Mouse (Mus musculus): ENCODE measurements around the gene Abcc6. TPM values are rescaled to one million over a fixed set of nuclear protein-coding genes. Genes with fewer than 3 reads are reported as not detected.

Abcc6 gene
- polyA plus RNA-seq, 1 experiment from 2014 or later, result 0.43 TPM

DNA sequence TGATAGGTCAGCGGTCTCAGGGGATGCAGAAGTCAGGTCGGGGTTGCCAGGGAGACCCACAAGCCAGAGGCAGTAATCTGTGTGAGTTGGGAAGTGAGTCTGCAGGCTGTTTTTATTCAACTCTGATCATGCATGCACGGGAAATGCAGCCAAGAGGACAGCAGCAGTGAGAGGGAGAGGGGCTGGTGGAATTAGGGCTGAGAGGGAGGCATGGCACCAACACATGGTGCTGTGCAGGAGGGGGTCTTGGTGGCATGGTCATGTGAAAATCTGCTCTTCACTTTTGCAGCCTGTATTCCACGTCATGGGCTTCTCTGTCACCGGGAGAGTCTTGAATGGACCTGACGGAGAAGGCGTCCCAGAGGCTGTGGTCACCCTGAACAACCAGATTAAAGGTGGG lies 19.9 kb upstream of the Abcc6 start:
- no peaks in the 10 kb centered on the region for H3K4me1 ChIP-seq (replicated peaks; ENCODE audit: control insufficient read depth, insufficient read depth, low read length)
- no peak overlapping the region for H3K9ac ChIP-seq
- DNase-seq (ENCODE audit: low spot score) (no peak), ATAC-seq (ENCODE audit: low FRiP score) (no peak)
- H3K4me3 ChIP-seq (replicated peaks; ENCODE audit: low read length), result no peak overlapping the region
- H3K4me2 ChIP-seq (replicated peaks), result no peak overlapping the region
- WGBS, result 72% methylated on average over 7 of the region's 7 CpGs
- H3K27ac ChIP-seq, result no peak overlapping the region
- peaks cover 79% of the 10 kb centered on the region for H3K36me3 ChIP-seq (replicated peaks; ENCODE audit: control insufficient read depth, insufficient read depth)
- H3K27me3 ChIP-seq (ENCODE audit: control insufficient read depth, insufficient read depth, low read length), result no peaks in the 10 kb centered on the region
- H3K9me3 ChIP-seq (ENCODE audit: control insufficient read depth, low read length), result no peaks in the 10 kb centered on the region

DNA sequence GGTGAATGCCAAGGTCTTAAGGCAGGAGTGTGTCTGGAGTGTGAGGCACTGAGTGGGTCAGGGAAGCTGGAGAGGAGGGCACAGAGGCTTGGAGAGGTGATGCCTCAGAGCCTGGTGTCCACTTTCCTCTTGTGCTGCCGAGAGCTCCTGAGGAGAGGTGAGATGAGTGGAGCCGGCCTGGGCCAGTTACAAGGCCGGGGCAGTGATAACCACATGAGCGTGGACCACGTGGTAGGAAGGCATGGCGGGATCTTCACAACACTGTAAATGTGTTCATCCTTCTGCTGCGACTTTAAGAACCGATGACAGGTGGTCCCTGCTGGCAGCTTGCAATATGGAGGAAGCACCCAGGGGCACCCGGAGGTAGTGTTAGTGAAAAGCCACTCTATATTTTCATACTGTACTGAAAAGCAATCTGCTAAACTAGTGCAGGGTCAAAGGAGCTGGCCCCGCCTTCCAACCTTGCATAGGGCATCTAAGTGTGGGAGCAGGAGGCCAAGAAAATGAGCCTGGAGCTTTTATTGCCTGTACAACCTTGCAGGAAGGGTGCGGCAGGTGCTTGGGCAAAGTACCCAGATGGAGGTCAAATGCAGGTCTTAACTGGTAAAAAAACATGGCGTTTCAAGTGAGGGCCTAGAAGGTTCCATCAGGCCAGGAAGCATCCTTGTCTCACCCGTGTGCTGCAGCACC lies 17.9 kb upstream of the Abcc6 start:
- 94% methylated on average over 13 of the region's 13 CpGs for WGBS
- H3K27ac ChIP-seq, result no peak overlapping the region
- H3K4me2 ChIP-seq (replicated peaks), result no peak overlapping the region
- no peaks in the 10 kb centered on the region for H3K4me1 ChIP-seq (replicated peaks; ENCODE audit: control insufficient read depth, insufficient read depth, low read length)
- H3K27me3 ChIP-seq (ENCODE audit: control insufficient read depth, insufficient read depth, low read length), result no peaks in the 10 kb centered on the region
- no peak overlapping the region for H3K9ac ChIP-seq
- no peak for DNase-seq (ENCODE audit: low spot score)
- H3K36me3 ChIP-seq (replicated peaks; ENCODE audit: control insufficient read depth, insufficient read depth), result peaks cover 79% of the 10 kb centered on the region
- no peak for ATAC-seq (ENCODE audit: low FRiP score)
- H3K4me3 ChIP-seq (replicated peaks; ENCODE audit: low read length), result no peak overlapping the region
- no peaks in the 10 kb centered on the region for H3K9me3 ChIP-seq (ENCODE audit: control insufficient read depth, low read length)

DNA sequence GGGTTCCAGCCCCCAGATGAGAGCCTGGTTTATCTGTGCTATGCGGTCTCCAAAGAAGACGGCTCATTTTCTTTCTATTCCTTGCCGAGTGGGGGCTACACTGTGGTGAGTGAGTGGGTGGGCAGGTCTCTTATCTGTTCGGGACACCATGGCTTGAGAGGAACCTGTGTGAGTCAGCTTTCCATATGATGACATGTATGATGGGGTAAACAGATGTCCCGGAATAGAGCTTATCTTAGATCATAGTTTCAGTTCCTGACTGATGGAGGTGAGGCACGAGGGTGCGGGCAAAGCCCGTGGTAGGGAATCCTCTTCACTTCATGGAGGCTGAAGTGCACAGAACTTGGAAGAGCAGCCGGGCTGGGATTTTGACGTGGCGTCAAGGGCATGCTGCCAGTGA lies 15.8 kb upstream of the Abcc6 start:
- H3K36me3 ChIP-seq (replicated peaks; ENCODE audit: control insufficient read depth, insufficient read depth), result peaks cover 86% of the 10 kb centered on the region
- 94% methylated on average over 11 of the region's 11 CpGs for WGBS

DNA sequence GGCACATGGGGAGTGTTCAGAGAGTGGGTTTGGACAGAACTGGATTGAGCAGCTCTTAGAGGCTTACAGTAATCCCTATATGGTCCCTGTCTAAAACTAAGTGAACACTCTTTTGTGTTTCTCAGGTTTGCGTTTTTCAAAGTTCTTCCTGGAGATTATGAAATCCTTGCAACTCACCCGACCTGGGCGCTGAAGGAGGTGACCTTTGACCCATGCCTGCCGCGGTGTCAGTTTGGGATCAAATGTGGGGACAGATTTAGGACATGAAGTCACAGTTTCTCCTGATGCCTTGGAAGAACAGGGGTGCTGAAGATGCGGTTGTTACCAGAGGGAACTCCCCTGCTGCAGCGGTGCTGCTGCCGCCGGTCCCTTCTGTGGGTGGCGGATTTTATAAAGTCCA lies 14.0 kb upstream of the Abcc6 start:
- DNase-seq (ENCODE audit: low spot score) (no peak), ATAC-seq (ENCODE audit: low FRiP score) (no peak)
- Histone ChIP-seq H3K36me3 (replicated peaks; ENCODE audit: control insufficient read depth, insufficient read depth) (peaks cover 92% of the 10 kb centered on the region), H3K4me3 (replicated peaks; ENCODE audit: low read length) (no peak overlapping the region), H3K27ac (no peak overlapping the region), H3K4me2 (replicated peaks) (no peak overlapping the region), H3K27me3 (ENCODE audit: control insufficient read depth, insufficient read depth, low read length) (no peaks in the 10 kb centered on the region), H3K9me3 (ENCODE audit: control insufficient read depth, low read length) (no peaks in the 10 kb centered on the region), H3K9ac (no peak overlapping the region), H3K4me1 (replicated peaks; ENCODE audit: control insufficient read depth, insufficient read depth, low read length) (no peaks in the 10 kb centered on the region)
- WGBS, result 96% methylated on average over 10 of the region's 10 CpGs

More for the DNA sequence above, 15.8 kb upstream of the Abcc6 start:
- ATAC-seq (ENCODE audit: low FRiP score), result no peak
- Histone ChIP-seq H3K4me2 (replicated peaks) (no peak overlapping the region), H3K4me1 (replicated peaks; ENCODE audit: control insufficient read depth, insufficient read depth, low read length) (no peaks in the 10 kb centered on the region), H3K4me3 (replicated peaks; ENCODE audit: low read length) (no peak overlapping the region), H3K9ac (no peak overlapping the region), H3K9me3 (ENCODE audit: control insufficient read depth, low read length) (no peaks in the 10 kb centered on the region), H3K27ac (no peak overlapping the region), H3K27me3 (ENCODE audit: control insufficient read depth, insufficient read depth, low read length) (no peaks in the 10 kb centered on the region)
- no peak for DNase-seq (ENCODE audit: low spot score)

DNA sequence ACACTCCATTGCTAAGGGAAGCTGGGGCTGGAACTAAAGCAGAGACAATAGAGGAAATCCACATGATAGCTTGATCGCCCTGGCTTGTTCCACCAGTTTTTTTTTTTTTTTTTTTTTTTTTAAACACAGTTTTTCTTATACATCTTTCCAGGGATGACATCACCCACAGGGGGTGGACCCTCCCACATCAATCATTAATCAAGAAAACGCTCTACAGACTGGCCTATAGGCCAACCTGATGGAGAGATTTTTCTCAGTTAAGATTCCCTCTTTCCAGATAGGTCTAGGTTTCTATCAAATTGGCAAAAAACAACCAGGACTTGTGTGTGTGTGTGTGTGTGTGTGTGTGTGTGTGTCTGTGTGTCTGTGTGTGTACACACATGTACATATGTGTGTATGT lies 9.8 kb upstream of the Abcc6 start:
- no peak overlapping the region for H3K4me3 ChIP-seq (replicated peaks; ENCODE audit: low read length)
- no peaks in the 10 kb centered on the region for H3K9me3 ChIP-seq (ENCODE audit: control insufficient read depth, low read length)
- H3K9ac ChIP-seq, result no peak overlapping the region
- H3K36me3 ChIP-seq (replicated peaks; ENCODE audit: control insufficient read depth, insufficient read depth), result peaks cover 76% of the 10 kb centered on the region
- no peak for ATAC-seq (ENCODE audit: low FRiP score)
- H3K4me2 ChIP-seq (replicated peaks), result no peak overlapping the region
- no peak for DNase-seq (ENCODE audit: low spot score)
- no peaks in the 10 kb centered on the region for H3K27me3 ChIP-seq (ENCODE audit: control insufficient read depth, insufficient read depth, low read length)
- peaks cover 3% of the 10 kb centered on the region for H3K4me1 ChIP-seq (replicated peaks; ENCODE audit: control insufficient read depth, insufficient read depth, low read length)
- H3K27ac ChIP-seq, result no peak overlapping the region
- 69% methylated on average over 2 of the region's 2 CpGs for WGBS

DNA sequence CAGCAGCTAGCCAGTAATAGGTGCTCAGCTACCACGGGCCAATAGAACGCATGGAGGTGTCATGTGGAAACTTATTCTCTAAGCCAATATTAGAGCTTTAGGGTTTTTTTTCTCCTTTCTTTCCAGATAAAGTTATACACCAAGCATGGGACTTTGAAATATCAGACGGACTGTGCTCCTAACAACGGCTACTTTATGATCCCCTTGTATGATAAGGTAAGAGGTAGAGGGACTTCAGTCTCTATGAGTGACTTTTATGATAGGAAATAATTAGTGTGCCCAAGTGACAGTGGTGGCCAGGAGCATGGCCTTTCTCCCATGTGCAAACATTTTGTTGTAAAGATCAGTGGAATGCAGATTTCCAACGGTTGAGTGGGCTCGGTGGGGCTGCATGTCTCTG lies 7.3 kb upstream of the Abcc6 start:
- no peaks in the 10 kb centered on the region for H3K9me3 ChIP-seq (ENCODE audit: control insufficient read depth, low read length)
- ATAC-seq (ENCODE audit: low FRiP score), result no peak
- H3K4me1 ChIP-seq (replicated peaks; ENCODE audit: control insufficient read depth, insufficient read depth, low read length), result peaks cover 10% of the 10 kb centered on the region
- WGBS, result 94% methylated on average over 6 of the region's 6 CpGs
- H3K4me3 ChIP-seq (replicated peaks; ENCODE audit: low read length), result no peak overlapping the region
- H3K4me2 ChIP-seq (replicated peaks), result no peak overlapping the region
- no peak overlapping the region for H3K9ac ChIP-seq
- DNase-seq (ENCODE audit: low spot score), result no peak
- no peak overlapping the region for H3K27ac ChIP-seq
- H3K27me3 ChIP-seq (ENCODE audit: control insufficient read depth, insufficient read depth, low read length), result no peaks in the 10 kb centered on the region
- peaks cover 52% of the 10 kb centered on the region for H3K36me3 ChIP-seq (replicated peaks; ENCODE audit: control insufficient read depth, insufficient read depth)

DNA sequence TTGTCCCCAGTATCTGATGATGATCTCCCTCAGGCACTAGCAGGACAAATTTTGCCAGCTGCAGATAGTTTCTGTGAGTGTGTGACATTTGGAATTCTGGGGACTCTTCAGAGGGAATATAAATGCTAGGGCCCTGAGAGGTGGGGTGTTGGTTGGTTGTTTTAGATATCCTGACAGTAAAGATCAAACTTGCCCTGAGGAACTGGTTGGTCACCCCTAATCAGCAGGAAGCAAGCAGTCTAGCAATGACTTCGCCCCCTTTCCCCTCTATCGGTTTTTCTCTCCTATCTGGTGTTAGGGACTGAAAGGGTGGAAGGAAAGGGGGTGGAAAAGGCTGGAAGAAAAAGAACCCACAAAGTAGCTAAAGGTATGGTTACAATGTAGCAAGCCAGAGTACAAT lies 5.4 kb upstream of the Abcc6 start:
- Histone ChIP-seq H3K9me3 (ENCODE audit: control insufficient read depth, low read length) (no peaks in the 10 kb centered on the region), H3K9ac (no peak overlapping the region), H3K4me2 (replicated peaks) (no peak overlapping the region), H3K27me3 (ENCODE audit: control insufficient read depth, insufficient read depth, low read length) (no peaks in the 10 kb centered on the region), H3K36me3 (replicated peaks; ENCODE audit: control insufficient read depth, insufficient read depth) (peaks cover 33% of the 10 kb centered on the region), H3K4me1 (replicated peaks; ENCODE audit: control insufficient read depth, insufficient read depth, low read length) (peaks cover 10% of the 10 kb centered on the region), H3K27ac (no peak overlapping the region), H3K4me3 (replicated peaks; ENCODE audit: low read length) (no peak overlapping the region)
- ATAC-seq (ENCODE audit: low FRiP score), result no peak
- DNase-seq (ENCODE audit: low spot score), result no peak
- 81% methylated on average over 2 of the region's 2 CpGs for WGBS

DNA sequence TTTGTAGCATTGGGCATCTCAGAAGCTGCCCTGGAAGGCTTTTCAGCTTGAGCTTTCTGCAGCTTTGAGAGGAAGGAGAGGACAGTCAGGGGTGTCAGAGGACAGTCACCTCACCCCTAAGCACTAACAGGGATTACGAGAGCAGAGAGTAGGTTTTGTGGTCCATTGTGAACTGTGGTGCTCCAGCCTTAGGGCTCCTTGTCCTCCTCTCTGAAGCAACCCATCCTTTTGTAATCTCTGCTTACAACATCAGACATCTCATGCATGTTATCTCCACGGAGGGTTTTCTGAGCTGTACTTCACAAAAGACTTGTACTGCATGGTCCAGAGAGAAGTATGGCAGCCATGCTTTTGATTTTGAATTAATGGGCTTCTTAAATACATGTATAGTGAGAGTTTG lies 4.9 kb upstream of the Abcc6 start:
- H3K36me3 ChIP-seq (replicated peaks; ENCODE audit: control insufficient read depth, insufficient read depth), result peaks cover 28% of the 10 kb centered on the region

DNA sequence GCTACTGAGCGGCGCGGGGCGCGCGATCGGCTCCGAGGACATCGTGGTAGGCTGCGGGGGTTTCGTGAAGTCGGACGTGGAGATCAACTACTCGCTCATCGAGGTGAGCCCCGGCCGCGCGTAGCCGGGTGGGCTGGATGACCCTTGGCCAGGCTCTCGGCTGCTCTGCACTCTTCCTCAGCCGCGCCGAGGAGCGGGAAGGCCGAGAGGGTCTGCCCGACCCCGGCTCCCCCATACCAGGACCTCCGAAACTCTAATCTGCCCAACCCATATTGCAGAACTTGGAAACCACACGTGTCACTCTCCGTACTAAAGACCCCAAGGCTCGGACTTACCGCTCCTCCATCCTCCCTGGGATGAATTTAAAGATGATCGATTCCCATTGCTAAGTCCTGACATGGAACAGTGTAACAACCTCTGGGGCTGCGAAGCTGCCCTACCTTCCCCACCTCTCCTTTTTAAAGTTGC lies 3.8 kb upstream of the Abcc6 start:
- H3K9ac ChIP-seq, result peak overlapping the region; percentile 76
- ATAC-seq (ENCODE audit: low FRiP score) (peak; percentile 71), DNase-seq (ENCODE audit: low spot score) (no peak)
- H3K36me3 ChIP-seq (replicated peaks; ENCODE audit: control insufficient read depth, insufficient read depth), result peaks cover 17% of the 10 kb centered on the region
- under 1% methylated on average over 32 of the region's 35 CpGs for WGBS
- peak overlapping the region; percentile 74 for H3K4me3 ChIP-seq (replicated peaks; ENCODE audit: low read length)
- H3K9me3 ChIP-seq (ENCODE audit: control insufficient read depth, low read length), result no peaks in the 10 kb centered on the region
- H3K4me2 ChIP-seq (replicated peaks), result peak overlapping the region; percentile 76
- peaks cover 10% of the 10 kb centered on the region for H3K4me1 ChIP-seq (replicated peaks; ENCODE audit: control insufficient read depth, insufficient read depth, low read length)
- H3K27ac ChIP-seq, result no peak overlapping the region
- H3K27me3 ChIP-seq (ENCODE audit: control insufficient read depth, insufficient read depth, low read length), result no peaks in the 10 kb centered on the region

More for the DNA sequence above, 4.9 kb upstream of the Abcc6 start:
- Histone ChIP-seq H3K4me2 (replicated peaks) (peak overlapping the region; percentile 76), H3K4me1 (replicated peaks; ENCODE audit: control insufficient read depth, insufficient read depth, low read length) (peaks cover 10% of the 10 kb centered on the region), H3K27ac (no peak overlapping the region), H3K9ac (no peak overlapping the region), H3K27me3 (ENCODE audit: control insufficient read depth, insufficient read depth, low read length) (no peaks in the 10 kb centered on the region), H3K9me3 (ENCODE audit: control insufficient read depth, low read length) (no peaks in the 10 kb centered on the region), H3K4me3 (replicated peaks; ENCODE audit: low read length) (peak overlapping the region; percentile 74)
- DNase-seq (ENCODE audit: low spot score), result no peak
- ATAC-seq (ENCODE audit: low FRiP score), result no peak
- 79% methylated on average over 2 of the region's 2 CpGs for WGBS
